Mouse (Mus musculus) spleen, postnatal 14 days (tissue): ENCODE data around the gene Col15a1.
A peak's percentile ranks its signal among the peaks of the same experiment; 100 is the strongest.

Experiments used
- DNase-seq, 2 experiments: peaks; one replicate each; pipeline ENCODE4 v3.0.0; 2021 to 2022; ENCODE audit warnings: low spot score in 2 of 2

The Col15a1 gene

DNA sequence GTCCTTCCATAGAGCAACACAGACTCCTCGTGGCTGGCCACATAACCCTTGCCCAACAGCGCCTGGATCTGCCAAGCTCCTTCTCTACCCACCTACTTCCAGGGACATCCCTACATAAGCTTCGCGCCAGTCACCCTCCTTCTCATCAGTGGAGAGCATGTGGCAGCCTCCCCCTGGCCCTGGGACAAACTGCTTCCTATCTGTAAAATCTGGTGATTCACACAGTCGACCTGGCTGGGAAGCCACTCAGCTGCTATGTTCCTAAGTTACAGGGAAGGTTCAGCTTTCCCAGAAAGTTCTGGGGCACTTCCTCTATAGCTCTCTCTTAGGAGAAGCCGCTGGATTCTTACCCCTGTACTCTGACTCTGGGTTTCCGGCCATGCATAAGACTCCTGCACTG is 22.5 kb downstream of the Col15a1 start:
- DNase-seq: no peak

DNA sequence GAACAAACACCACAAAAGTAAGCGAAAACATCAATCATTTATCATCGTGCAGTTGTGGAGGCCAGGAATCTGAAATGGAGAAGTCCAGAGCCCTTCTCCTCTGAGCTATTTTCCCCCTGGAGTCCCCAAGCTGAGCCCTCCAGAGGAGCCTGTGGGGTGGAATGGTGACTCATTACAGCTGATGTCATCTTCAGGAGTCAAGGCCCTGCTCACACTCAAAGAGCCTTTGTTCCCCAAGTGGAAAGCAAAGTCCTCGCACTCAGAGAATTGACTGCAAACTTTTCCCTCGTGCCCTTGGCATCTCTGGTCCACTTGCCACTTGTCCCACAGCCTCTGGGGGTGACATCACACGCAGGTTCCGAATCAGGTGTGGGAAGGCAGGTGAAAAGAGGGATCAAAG is 23.4 kb downstream of the Col15a1 start:
- no peak for DNase-seq

DNA sequence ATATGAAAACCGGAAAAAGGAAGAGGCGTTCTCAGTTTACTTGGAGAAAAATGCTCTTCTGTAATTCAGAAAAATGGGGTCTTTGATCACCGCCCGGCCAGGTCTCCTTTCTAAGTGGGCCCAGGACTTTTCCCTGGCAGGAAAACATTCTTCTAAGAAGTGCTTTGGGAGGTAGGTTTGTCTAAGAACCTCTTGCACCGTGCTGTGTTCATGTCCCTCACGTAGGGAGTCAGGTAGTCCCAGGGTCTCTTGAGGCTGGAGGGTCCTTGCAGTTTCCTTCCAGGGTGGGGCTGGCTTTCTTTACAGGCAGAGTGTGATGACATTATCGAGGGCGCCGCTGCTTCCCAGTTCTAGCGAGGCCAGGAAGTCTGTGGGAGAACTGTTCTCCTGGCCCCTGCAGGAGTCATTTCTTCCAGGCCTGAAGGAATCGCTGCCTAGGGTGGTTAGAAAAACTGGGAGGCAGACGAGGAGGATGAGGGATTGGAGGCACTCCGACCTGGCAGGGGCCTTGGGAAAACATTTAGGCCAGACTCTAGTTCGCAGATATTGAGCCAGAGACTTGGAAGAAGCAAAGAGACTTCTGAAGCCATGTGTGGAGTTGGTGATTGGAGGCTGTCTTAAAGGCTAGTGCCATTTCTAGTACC is 25.4 kb downstream of the Col15a1 start:
- DNase-seq: no peak

DNA sequence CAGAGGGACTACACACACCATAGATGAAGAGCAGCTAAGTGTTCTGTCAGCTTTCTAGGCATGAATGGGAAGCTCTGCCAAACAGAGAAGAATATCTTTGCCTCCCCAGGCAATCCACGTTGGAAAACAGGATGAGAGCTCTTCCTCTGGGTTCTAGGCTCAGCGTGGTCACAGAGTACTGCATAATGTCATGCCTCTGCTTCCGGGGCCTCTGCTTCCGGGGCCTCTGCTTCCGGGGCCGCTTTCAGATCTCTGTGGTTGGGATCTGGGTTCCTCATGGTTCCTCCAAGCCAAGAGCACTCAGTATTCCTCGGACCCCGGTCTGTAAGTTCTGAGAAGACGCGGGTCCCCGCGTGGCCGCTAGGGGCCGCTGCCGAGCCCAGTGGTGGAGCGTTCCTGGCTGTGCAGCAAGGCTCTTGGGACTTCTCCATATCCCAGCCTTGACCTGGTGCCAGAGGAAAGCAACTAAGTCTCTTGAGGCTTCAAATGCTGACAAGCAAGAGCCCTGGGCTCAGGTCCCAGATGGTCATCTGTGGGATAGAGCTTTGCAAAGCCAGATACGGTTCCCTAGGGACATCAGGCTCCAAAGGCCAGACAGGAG is 26.8 kb downstream of the Col15a1 start:
- DNase-seq: peak; percentile 33 to 52

DNA sequence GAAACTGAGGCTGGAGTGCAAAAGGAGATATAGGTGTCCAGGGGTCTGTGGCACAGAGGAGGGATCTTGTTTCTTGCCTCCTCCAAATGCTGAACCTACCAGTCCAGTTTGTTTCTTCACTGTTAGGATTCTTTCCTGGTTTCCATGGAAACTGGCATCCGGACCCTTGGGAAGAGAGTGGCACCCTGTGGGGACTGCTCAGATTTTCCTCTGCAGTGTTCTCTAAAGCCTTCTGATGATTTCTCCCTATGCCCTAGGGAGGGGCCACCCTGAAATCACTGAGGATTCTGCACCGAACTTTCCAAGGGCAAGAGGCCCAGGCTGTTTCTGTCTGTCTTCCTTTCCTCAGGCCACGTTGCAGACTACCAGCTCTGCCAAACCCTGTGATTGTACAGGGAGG is 27.4 kb downstream of the Col15a1 start:
- no peak for DNase-seq

DNA sequence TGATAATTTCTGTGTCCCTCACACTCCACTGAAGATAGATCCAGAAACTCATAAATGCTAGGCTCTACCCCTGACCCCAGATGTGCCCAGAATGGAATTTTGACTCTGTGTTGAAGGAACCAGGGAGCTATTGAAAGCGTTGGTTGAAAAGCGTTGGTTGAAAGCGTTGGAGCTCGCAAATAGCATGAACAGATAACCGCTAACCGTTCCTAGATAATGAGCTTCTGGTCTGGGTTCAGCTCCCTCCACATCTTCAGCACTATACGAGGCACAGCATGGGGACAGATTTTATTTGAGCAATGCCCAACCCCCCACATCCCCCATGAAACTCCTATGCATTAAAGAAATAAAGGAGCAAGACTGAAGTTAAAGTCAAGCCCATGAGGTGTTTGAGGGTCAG is 28.1 kb downstream of the Col15a1 start:
- DNase-seq: no peak

DNA sequence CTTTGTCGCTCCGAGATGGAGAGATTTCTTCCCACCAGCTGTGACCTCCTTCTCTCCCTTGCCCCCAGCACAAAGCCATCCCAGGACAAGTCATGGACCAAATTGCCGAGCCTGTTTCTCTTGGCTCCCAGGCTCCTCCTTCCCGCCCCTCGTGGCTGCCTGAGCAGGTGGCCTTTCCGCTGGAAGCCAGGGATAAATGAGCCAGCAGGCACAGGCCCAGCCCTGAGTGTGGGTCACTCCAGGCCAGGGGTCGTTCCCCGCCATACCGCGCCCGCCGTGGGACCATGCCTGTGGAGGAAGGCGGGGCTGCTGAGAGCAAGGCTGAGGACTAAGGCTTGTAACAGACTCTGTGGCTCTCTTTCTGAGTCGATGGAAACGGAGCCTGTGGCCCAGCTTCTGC is 29.3 kb downstream of the Col15a1 start:
- no peak for DNase-seq

DNA sequence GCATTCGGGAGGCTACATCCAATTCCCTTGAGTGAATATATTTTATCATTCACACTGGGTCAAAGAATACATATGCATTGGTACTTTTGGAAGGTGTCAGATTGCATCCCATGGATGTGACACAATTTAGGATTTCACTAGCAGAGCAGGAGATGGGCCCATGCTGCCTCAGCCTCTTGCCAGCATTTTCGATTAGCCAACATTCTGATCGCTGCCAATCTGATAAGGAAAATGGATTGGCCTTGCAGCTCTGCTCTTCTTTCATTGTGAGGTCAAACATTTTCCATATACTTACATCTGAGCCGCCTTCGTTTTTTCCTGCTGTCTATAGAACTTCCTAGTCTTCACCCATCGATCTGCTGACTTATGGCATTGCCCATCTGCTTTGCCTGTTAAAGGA is 31.2 kb downstream of the Col15a1 start:
- no peak for DNase-seq

DNA sequence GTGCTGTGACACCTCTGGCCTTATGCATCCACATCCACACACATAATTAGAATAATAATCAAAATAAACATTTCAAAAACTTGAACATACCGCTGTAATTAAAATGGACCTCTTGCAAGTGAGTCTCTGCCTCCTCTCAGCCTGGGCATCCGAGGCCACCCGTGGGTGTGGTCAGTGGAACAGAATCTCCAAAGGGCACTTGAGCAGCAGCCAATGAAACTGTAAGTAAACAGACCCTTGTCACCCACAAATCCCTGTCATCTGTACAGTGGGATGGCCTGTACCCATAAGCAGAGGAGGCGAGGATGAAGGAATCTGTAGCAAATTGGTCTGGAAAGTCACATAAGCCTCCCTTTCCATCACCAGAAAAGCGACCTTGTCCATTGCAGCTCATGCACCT is 32.9 kb downstream of the Col15a1 start:
- DNase-seq: no peak

DNA sequence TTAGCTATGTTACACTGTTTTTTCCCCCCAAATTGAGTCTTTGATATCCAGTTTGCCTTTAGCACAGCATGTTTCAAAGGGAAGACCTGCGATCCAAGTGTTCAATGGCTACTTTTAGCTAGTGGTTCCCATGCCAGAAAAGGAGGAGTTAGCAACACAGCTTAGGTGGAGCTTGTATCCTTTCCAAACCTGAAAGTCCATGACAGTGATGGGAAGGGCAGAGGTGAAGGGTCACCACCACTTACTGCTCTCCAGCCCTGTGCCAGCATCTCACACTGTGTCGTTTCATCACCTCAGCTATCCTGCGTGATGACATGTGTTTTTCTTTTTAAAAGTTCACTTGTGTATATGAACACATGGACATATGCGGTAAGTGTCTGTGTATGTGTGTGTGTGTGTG is 34.2 kb downstream of the Col15a1 start:
- DNase-seq: no peak

DNA sequence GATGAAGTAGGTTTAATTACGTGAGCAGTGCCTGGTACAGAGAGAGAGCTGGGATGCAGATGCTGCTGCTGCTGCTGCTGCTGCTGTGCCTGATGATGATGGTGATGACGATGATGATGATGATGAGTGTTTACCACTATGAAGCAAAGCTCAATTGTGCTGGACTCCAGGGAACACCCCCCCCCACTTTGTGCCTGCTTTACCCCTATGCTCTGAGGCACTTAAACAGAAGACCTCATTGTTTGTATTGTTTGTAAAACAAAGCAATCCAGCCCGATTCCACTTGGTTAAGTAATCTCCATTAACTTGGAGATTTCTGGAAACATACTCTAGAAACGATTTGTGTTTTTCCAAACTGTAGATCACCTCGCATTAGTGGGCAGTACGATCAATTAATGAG is 36.7 kb downstream of the Col15a1 start:
- no peak for DNase-seq

DNA sequence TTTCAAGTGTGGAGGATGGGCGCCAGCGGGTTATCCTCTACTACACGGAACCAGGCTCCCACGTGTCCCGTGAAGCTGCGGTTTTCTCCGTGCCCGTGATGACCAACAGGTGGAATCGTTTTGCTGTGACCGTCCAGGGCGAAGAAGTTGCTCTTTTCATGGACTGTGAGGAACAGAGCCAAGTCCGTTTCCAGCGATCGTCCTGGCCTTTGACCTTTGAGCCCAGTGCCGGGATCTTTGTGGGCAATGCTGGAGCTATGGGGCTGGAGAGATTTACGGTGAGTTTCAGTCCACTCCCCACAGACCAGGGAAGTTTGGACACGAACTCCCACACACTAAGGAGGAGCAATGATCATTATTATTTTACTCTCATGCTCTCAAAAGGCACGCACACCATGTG is 37.7 kb downstream of the Col15a1 start:
- no peak for DNase-seq

DNA sequence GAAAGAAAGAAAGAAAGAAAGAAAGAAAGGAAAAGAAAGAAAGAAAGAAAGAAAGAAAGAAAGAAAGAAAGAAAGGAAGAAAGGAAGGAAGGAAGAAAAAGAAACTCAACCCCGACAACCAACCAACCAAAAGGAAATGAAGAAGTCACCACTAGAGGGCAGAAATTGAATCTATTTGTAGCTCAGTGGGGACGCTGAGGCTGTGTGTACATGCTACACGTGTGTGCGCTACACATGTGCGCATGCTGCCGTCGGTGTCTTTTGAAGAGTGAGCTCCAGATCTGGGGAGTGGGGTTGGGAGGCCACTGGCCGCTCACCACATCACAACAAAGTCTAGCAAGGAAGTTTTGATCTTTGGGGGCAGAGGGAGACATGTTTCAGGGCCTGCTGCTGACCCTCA is 38.9 kb downstream of the Col15a1 start:
- DNase-seq: no peak

DNA sequence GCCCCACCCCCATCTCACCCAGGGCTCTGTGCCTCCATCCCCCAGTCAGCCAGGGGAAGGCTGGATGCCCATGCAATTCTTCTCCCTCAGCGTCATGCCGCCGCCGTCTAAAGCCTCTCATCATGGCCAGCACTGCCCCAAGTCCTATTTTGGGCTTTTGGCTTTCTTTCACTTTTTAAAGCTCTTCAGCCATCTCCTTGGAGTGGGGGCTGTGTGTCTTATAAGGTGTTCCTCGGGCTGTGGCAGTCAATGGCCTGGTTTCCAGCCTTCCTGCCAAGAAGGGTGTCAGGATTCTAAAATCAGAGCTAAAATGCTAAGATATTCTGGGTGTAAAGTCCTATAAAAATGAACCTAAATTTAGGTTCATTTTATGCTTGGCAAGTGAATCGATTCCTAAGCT is 39.6 kb downstream of the Col15a1 start:
- DNase-seq: no peak

DNA sequence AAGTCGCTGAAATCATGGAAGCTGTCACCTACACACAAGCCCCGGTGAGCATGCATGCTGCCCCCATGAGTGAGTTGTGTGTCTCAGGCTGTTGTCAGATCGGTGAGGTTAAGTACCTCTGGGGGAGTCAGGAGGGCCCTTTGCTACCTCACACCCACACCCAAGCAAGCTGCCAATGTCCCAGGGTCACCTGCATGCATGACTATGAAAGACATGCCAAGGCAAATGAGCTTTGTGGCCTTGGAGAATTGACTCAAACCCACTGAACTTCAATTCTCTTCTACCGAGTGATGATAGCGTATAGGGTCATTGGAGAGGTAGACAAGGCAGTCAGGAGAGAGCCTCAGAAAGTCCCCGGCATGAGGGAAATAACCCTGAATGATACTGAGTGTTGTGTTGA is 41.2 kb downstream of the Col15a1 start:
- no peak for DNase-seq

DNA sequence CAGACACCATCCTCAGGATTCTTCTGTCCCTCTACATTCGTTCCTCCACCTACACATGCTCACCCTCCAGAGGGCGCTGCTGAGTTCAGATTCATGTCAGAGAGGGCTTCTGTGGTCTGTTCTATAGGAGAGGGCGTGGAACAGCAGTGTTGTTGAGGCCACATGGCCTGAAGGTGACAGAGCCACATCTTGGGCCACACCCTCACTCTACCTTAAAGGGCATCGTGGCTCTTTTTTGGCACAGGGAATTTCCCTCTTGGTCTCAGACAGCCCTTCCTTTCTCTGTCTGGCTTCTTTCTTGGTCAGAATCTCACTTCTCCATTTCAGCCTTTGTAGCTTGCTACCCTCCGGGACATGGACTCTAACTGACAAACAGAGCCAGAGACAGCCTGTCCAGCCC is 43.1 kb downstream of the Col15a1 start:
- peak; percentile 63 to 80 for DNase-seq

DNA sequence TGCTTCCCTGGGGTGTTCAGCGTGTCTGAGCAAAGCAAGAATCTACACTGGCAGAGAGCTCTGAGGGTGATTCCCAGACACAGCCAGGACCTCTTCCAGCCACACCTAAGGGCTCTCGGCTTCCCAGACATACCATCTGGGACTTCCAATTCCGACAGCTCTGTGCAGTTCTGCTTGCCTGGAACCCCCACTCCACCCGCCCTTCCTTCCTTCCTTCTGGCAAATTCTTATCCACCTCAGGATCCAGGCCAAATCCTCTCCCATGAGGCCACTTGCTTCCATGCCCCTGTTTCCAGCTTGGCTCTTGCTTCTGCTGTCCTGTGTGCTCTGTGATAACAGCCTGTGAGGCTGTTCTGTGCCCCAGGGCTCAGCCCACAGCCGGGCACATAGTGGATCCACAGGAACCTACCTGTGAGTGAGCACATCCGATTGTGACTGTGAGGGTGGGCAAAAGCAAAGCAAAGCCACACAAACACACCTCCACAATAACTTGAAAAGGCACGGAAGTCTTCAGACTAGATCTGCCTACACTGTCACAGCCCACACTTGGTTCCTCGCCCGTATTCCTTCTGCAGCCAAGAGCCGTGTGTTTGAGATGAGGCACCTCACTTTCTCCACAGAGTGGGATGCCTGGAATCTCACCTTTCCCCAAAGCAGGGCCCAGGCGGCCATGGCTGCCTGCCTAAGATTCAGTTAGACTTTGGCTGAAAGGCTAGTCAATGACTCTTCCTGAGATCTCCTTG is 43.9 kb downstream of the Col15a1 start:
- DNase-seq: no peak

DNA sequence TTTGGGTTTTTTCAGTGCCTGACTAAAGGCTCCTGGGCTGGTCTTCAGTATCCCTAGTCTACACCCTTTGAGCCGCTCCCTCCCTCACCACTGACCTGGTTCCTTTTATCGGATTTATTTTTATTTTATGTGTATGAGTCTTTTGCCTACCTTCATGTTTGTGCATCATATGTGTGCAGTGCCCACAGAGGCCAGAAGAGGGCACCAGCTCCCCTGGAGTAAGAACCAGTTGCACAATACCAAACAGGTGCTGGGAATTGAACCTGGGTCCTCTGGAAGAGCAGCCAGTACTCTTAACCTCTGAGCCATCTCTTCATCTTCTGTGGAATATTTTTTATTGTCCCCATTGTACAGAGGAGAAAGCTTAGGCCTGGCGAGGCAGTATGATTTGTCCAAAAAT is 44.7 kb downstream of the Col15a1 start:
- no peak for DNase-seq

DNA sequence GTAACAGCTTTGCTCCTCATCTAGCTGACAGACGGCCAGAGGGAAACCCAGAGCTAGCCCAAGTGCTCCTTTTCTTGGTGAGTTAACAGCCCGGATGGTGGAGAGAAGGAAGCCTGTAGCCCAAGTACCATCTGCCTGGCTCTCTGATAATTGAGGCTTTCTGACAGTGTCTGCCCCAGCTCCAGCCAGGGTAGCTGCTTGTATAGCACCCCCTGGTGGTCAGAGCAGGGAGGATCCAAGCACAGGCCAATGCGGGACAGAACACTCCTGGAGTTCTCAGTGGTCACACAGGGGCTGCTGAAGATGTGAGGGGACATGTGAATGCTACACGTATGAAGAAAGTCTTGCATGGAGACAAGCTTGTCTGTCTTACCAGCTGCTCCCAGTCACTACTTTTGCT is 47.7 kb downstream of the Col15a1 start:
- DNase-seq: peak; percentile 47 to 68

DNA sequence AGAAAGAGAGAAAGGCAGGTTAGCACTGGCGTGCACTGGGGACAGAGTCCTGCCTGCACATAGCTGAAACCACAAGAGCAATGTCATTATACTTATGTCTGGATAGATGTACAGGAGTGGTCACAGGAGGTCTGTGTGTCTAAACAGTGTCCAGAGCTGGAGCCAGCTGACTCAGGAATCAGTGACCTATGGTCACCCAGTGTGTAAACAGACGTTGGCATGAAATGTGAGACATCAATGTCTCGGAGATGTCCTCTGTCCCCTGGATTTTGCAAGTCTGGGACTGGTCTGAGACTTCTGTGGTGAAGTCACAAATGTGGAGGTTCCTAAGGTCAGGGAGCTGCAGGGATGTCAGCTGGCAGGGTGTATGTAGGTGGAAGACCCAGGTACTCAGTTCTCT is 50.2 kb downstream of the Col15a1 start:
- no peak for DNase-seq

DNA sequence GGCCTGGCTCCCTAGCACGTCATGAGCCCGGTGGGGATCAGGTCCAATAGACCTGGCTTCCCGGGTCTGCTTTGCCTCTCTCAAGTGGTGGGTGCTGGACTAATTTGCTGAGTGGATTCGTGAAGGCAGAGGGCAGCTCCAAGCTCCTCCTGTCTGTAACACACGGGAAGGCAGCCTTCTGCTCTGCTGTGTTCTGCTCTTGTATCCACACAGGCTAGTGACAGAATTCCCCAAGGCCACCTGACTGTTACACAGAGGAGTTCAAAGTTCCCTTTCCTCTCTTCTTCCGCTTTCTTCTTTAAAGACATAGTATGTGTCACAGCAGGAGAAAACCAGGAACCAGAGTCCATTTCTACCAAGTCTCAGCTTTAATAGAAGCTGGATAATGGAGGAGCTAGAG is 53.1 kb downstream of the Col15a1 start:
- DNase-seq: no peak

DNA sequence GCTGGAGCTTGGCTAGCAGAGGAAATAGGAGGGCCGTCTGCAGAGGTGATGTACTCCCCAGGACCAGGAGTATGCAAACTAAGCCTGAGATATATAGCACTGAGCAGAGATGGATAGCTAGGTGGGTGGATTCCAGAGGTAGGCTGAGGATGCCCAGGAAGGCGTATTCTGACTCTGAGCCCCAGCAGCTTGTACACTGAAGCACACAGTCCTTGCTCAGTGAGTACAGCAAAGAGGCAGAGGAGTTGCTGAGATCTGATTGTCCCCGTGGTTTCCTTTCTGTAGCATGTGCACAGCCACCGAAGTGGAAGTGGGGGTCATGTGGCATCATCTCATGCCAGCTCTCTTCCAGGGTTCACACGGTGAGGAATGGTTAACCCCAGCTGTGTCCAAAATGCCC is 54.0 kb downstream of the Col15a1 start:
- DNase-seq: no peak

DNA sequence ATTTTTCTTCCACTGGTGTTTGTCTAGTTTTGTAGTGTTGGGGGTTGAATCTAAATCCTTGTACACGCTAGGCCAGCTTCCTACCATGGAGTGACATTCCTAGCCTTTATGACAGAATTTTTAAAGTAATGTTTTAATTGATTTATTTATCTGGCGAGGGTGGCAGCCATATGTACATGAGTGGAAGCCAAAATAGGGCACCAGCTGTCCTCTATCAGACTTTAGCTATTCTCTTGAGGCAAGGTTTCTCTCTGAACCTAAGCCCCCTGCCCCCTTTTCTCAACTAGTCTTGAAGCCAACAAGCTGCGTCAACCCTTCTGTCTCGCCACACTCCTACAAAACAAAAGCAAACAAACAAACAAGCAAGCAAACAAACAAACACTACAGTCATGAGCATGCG is 57.6 kb downstream of the Col15a1 start:
- DNase-seq: no peak
